Mouse (Mus musculus): ENCODE measurements at regions not wholly inside any gene's neighbourhood (a gene's known extent, or its start where the extent isn't known, plus 50 kb on each side); places are given as distances from the start of the nearest gene placed in this dataset.

DNA sequence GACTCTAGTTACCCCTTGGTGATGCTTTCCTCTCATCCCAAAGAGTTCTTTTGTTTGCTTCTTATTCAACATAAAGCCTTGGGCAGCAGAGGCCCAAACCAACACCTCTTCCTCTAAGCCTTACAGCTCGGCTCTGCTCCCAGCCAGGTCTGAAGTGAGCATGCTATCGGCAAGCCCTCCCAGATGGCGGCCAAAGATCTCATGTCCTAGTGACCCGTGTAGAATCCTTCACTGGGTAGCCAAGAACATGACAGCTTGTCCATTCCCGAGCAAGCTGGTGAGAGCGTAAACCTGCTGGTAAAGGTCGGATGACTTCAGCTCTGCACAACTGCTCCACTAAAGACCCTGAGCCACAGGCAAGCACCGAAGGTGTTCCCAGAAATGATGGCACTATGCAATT lies 568.4 kb downstream of the Tmem132b start:
- Histone ChIP-seq H3K9me3 (no peaks in the 10 kb centered on the region), H3K27me3 (replicated peaks) (no peaks in the 10 kb centered on the region), H3K4me2 (no peak overlapping the region), H3K4me3 (no peak overlapping the region), H3K9ac (no peak overlapping the region), H3K4me1 (no peaks in the 10 kb centered on the region), H3K36me3 (no peaks in the 10 kb centered on the region), H3K27ac (replicated peaks) (no peak overlapping the region)
- ATAC-seq (ENCODE audit: extremely low read depth, insufficient number of reproducible peaks, low FRiP score, low TSS enrichment) = no peak
- 83% methylated on average over 8 of the region's 8 CpGs for WGBS

DNA sequence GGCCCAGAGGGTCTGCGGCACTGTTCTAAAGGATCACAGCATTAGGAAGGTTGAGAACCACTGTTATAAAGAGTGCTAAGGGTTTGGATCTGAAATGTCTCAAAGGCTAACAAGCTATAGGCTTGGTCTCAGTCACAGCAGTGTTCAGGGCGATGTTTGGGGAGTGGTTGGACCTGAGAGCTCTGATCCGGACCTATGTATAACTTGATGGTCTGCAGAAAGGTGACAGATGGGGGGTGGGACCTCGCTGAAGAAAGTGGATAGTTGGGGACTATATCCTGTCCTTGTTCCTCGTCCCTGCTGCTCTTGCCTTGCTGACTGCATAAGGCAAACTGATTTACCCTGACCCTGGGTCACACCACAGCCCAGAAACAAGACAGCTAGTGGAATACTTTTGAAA lies 572.9 kb downstream of the Tmem132b start:
- Histone ChIP-seq H3K9ac (no peak overlapping the region), H3K4me2 (no peak overlapping the region), H3K36me3 (no peaks in the 10 kb centered on the region), H3K27me3 (replicated peaks) (no peaks in the 10 kb centered on the region), H3K9me3 (no peaks in the 10 kb centered on the region), H3K27ac (replicated peaks) (no peak overlapping the region), H3K4me1 (no peaks in the 10 kb centered on the region), H3K4me3 (no peak overlapping the region)
- WGBS = 70% methylated on average over 5 of the region's 5 CpGs
- no peak for ATAC-seq (ENCODE audit: extremely low read depth, insufficient number of reproducible peaks, low FRiP score, low TSS enrichment)

GRCm38 (mm10) chr5:126104883-126105282 lies 573.3 kb downstream of the Tmem132b start:
- 69% methylated on average over 1 of the region's 1 CpGs for WGBS
- no peaks in the 10 kb centered on the region for H3K9me3 ChIP-seq
- no peak overlapping the region for H3K4me3 ChIP-seq
- H3K27me3 ChIP-seq (replicated peaks) = no peaks in the 10 kb centered on the region
- H3K4me2 ChIP-seq = no peak overlapping the region
- no peaks in the 10 kb centered on the region for H3K4me1 ChIP-seq
- no peaks in the 10 kb centered on the region for H3K36me3 ChIP-seq
- H3K9ac ChIP-seq = no peak overlapping the region
- no peak for ATAC-seq (ENCODE audit: extremely low read depth, insufficient number of reproducible peaks, low FRiP score, low TSS enrichment)
- H3K27ac ChIP-seq (replicated peaks) = no peak overlapping the region

DNA sequence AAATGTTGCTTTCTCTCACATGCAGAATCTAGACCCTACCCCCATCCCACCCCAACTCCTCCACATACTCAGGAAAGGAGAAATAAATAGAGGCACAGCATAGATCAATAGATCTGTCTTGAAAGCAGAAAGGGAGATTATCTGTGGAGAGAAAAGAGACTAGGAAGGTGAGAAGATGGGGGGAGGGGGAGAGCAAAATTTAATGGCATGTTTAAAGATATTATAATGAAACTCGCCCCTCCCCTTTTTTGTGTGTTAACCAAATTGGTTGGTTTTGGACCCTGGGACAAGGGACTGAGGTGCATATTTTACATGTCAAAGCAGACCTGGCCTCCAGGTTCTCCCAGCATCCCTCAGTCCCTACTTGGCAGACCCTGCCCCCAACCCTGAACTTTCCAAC lies 573.9 kb downstream of the Tmem132b start:
- Histone ChIP-seq H3K9ac (no peak overlapping the region), H3K4me2 (no peak overlapping the region), H3K9me3 (no peaks in the 10 kb centered on the region), H3K27me3 (replicated peaks) (no peaks in the 10 kb centered on the region), H3K4me3 (no peak overlapping the region), H3K36me3 (no peaks in the 10 kb centered on the region), H3K4me1 (no peaks in the 10 kb centered on the region), H3K27ac (replicated peaks) (no peak overlapping the region)
- no peak for ATAC-seq (ENCODE audit: extremely low read depth, insufficient number of reproducible peaks, low FRiP score, low TSS enrichment)
- WGBS = 68% methylated on average over 1 of the region's 1 CpGs

DNA sequence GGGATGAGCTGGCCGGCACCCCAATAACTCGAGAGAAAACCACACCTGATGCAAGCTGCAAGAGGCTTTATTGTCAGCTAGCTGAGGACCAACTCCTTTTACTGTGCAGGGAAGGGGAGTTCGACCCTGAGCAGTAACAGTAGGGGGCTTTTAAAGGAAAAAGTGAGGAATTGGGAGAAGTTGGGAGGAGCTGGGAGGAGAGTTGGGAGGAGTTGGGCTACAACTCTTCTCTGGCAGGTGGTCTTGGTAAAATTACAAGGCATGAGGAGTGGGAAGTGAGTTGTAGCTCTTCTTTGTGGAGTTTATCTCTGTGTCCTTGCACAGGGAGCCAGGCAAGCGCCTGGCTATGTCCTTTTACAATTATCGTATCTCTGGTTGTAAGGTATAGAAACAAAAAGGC lies 575.4 kb downstream of the Tmem132b start:
- Histone ChIP-seq H3K9me3 (no peaks in the 10 kb centered on the region), H3K27ac (replicated peaks) (no peak overlapping the region), H3K4me3 (no peak overlapping the region), H3K27me3 (replicated peaks) (no peaks in the 10 kb centered on the region), H3K36me3 (no peaks in the 10 kb centered on the region), H3K9ac (no peak overlapping the region), H3K4me2 (no peak overlapping the region), H3K4me1 (no peaks in the 10 kb centered on the region)
- no peak for ATAC-seq (ENCODE audit: extremely low read depth, insufficient number of reproducible peaks, low FRiP score, low TSS enrichment)
- 71% methylated on average over 5 of the region's 5 CpGs for WGBS

DNA sequence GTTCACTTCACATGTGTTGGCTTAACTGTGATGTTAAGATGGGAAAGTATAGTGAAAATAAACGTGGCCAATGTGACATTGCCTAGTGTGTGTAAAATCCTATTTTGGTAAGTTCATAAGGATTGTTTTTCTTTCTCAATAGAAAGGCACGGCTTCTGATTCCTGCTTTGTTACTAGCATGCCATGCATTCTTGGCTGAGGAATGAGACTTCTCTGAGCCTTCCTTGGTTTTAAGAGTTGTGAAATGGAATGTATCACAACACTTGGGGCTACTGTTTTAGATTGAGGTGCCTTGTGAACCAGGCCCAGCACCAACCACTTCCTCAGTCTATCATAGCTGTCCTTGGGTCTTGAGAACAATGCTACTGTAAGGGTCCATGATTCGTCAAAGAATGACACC lies 577.3 kb downstream of the Tmem132b start:
- ATAC-seq (ENCODE audit: extremely low read depth, insufficient number of reproducible peaks, low FRiP score, low TSS enrichment) = no peak

DNA sequence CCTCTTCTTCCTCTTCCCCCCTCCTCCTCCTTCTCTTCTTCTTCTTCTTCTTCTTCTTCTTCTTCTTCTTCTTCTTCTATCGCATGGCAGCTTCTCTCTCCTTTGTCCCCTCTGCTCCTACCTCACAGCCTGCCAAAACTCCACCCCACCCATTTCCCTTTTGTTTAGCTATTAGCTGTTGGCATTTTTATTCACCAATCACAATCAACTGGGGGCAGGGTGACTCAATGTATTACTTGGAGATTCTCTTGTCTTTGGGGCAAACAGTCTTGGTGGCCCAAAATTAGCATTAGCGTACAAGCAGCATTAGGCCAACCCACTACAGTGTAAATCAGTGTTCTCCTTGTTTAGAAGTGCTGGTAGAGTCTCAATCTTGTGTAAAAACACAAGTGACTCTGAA lies 585.7 kb downstream of the Tmem132b start:
- H3K4me2 ChIP-seq = no peak overlapping the region
- H3K9ac ChIP-seq = no peak overlapping the region
- no peaks in the 10 kb centered on the region for H3K4me1 ChIP-seq
- no peak overlapping the region for H3K27ac ChIP-seq (replicated peaks)
- no peak for ATAC-seq (ENCODE audit: extremely low read depth, insufficient number of reproducible peaks, low FRiP score, low TSS enrichment)
- H3K36me3 ChIP-seq = no peaks in the 10 kb centered on the region
- H3K4me3 ChIP-seq = no peak overlapping the region
- H3K27me3 ChIP-seq (replicated peaks) = no peaks in the 10 kb centered on the region
- WGBS = 79% methylated on average over 2 of the region's 2 CpGs
- H3K9me3 ChIP-seq = no peaks in the 10 kb centered on the region

More for the DNA sequence above, 577.3 kb downstream of the Tmem132b start:
- H3K9ac ChIP-seq = no peak overlapping the region
- no peaks in the 10 kb centered on the region for H3K27me3 ChIP-seq (replicated peaks)
- H3K9me3 ChIP-seq = no peaks in the 10 kb centered on the region
- 51% methylated on average over 3 of the region's 3 CpGs for WGBS
- H3K4me1 ChIP-seq = no peaks in the 10 kb centered on the region
- H3K36me3 ChIP-seq = no peaks in the 10 kb centered on the region
- no peak overlapping the region for H3K4me3 ChIP-seq
- no peak overlapping the region for H3K27ac ChIP-seq (replicated peaks)
- no peak overlapping the region for H3K4me2 ChIP-seq

- no peak for ATAC-seq (ENCODE audit: extremely low read depth, insufficient number of reproducible peaks, low FRiP score, low TSS enrichment)
- no peak overlapping the region for H3K4me2 ChIP-seq
- no peaks in the 10 kb centered on the region for H3K4me1 ChIP-seq
- H3K4me3 ChIP-seq = no peak overlapping the region
- WGBS = 39% methylated on average over 5 of the region's 5 CpGs
- no peak overlapping the region for H3K9ac ChIP-seq
- no peaks in the 10 kb centered on the region for H3K9me3 ChIP-seq
- H3K36me3 ChIP-seq = no peaks in the 10 kb centered on the region
- H3K27ac ChIP-seq (replicated peaks) = no peak overlapping the region
- no peaks in the 10 kb centered on the region for H3K27me3 ChIP-seq (replicated peaks)
Observed at GRCm38 (mm10) chr5:126117906-126118521, 586.4 kb downstream of the Tmem132b start.

DNA sequence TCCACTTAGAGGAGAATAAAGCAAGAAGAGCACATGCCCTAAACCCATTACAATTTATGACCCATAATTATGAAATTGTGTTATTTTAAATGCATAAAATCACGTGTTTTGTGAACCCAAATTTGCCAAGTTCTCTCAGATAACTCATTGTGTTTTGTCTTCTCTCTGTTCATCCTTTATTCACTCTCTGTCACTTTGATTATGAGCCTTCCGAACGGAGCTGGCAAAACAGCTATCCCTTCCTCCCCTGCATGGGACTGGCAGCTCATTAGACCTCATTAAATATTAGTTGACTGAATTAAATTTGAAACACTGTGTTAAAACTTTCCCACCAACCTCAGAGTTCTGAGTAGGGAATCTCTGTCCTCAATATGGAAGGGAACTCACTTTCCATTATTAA lies 587.2 kb downstream of the Tmem132b start:
- Histone ChIP-seq H3K9ac (no peak overlapping the region), H3K9me3 (no peaks in the 10 kb centered on the region), H3K27ac (replicated peaks) (no peak overlapping the region), H3K4me2 (no peak overlapping the region), H3K36me3 (no peaks in the 10 kb centered on the region), H3K27me3 (replicated peaks) (no peaks in the 10 kb centered on the region), H3K4me1 (no peaks in the 10 kb centered on the region), H3K4me3 (no peak overlapping the region)
- no peak for ATAC-seq (ENCODE audit: extremely low read depth, insufficient number of reproducible peaks, low FRiP score, low TSS enrichment)
- WGBS = 63% methylated on average over 3 of the region's 3 CpGs

DNA sequence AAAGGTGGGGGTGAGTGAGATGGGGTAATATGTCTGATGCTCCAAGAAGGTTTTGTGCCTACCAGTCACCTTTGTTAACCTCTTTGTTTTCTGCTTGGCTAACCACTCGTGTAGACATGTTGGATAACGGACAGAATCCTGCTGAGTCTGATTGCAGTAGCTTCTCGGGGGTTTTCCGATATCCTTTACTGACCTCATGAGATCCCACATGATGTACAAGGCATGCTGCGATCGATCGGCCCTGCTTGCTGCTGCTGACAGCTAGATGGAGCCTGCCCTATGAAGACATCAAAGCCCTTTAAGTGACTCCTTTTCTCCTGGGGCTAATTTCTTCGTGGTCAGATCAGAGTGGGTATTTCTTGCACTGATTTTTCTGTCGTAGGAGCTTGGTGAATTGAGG lies 591.6 kb downstream of the Tmem132b start:
- H3K27ac ChIP-seq (replicated peaks) = no peak overlapping the region
- no peak overlapping the region for H3K9ac ChIP-seq
- no peak for ATAC-seq (ENCODE audit: extremely low read depth, insufficient number of reproducible peaks, low FRiP score, low TSS enrichment)
- H3K27me3 ChIP-seq (replicated peaks) = no peaks in the 10 kb centered on the region
- no peak overlapping the region for H3K4me2 ChIP-seq
- H3K4me1 ChIP-seq = no peaks in the 10 kb centered on the region
- 63% methylated on average over 9 of the region's 9 CpGs for WGBS
- H3K36me3 ChIP-seq = no peaks in the 10 kb centered on the region
- no peak overlapping the region for H3K4me3 ChIP-seq
- H3K9me3 ChIP-seq = no peaks in the 10 kb centered on the region

DNA sequence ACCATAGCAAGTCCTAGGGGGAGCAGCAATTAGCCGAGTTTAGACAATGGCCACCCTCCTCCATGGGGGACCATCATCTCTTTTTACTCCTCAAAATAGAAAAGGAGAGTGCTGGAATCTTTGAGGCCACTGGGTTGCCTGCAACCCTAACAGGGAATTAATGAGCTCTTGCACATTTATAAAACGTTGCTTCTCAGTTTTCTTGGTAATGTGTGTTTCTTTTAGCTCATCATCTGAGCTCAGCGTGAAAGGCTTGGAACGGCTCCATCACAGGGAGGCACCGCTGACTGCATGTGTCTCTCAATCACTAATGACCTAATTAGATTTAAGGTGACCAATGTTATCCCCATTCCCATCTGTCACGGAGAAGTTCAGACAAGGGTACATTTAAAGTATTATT lies 595.9 kb downstream of the Tmem132b start:
- no peak overlapping the region for H3K4me2 ChIP-seq
- no peaks in the 10 kb centered on the region for H3K4me1 ChIP-seq
- no peaks in the 10 kb centered on the region for H3K36me3 ChIP-seq
- ATAC-seq (ENCODE audit: extremely low read depth, insufficient number of reproducible peaks, low FRiP score, low TSS enrichment) = no peak
- no peaks in the 10 kb centered on the region for H3K27me3 ChIP-seq (replicated peaks)
- H3K27ac ChIP-seq (replicated peaks) = no peak overlapping the region
- no peak overlapping the region for H3K9ac ChIP-seq
- 69% methylated on average over 6 of the region's 6 CpGs for WGBS
- H3K4me3 ChIP-seq = no peak overlapping the region
- H3K9me3 ChIP-seq = no peaks in the 10 kb centered on the region

GRCm38 (mm10) chr5:126148908-126149307 lies 617.3 kb downstream of the Tmem132b start:
- H3K9ac ChIP-seq = no peak overlapping the region
- no peak overlapping the region for H3K27ac ChIP-seq (replicated peaks)
- no peaks in the 10 kb centered on the region for H3K36me3 ChIP-seq
- H3K27me3 ChIP-seq (replicated peaks) = no peaks in the 10 kb centered on the region
- no peak overlapping the region for H3K4me2 ChIP-seq
- no peak for ATAC-seq (ENCODE audit: extremely low read depth, insufficient number of reproducible peaks, low FRiP score, low TSS enrichment)
- no peaks in the 10 kb centered on the region for H3K4me1 ChIP-seq
- H3K4me3 ChIP-seq = no peak overlapping the region
- WGBS = 85% methylated on average over 2 of the region's 2 CpGs
- H3K9me3 ChIP-seq = no peaks in the 10 kb centered on the region
